Mouse (Mus musculus): ENCODE results near the gene Stat3. TPM values are rescaled to one million over a fixed set of nuclear protein-coding genes. Genes with fewer than 3 reads are reported as not detected.
A peak's percentile ranks its signal among the peaks of the same experiment; 100 is the strongest.

Stat3 gene
- polyA plus RNA-seq, 1 experiment from 2014 or later, result 34.3 TPM

DNA sequence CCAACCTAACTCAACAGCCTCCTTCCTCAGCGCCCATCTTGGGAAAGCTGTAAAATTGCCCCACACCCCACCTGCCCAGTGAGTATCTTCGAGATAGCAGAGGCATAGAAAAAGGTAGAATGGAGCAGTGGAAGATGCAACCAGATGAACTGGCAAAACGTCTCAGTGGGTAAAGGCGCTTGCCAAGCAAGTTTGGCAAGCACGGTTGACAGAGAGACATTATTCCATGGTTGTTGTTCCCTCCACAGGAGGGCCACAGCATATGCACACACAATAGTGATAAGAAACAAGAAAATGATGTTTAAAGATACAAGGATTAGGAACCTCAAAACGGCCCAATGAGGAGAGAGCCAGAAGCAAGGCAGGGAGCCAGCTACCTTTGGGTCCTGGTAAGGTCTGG lies 81.4 kb downstream of the Stat3 start:
- H3K9ac ChIP-seq (replicated peaks), result no peak overlapping the region
- no peak for ATAC-seq
- H3K4me3 ChIP-seq (replicated peaks), result no peak overlapping the region
- peaks cover 11% of the 10 kb centered on the region; the same call in 1 of the 2 replicates for H3K4me1 ChIP-seq (replicated peaks)
- no peak overlapping the region for H3K4me2 ChIP-seq (replicated peaks)
- no peaks in the 10 kb centered on the region for H3K36me3 ChIP-seq
- H3K27ac ChIP-seq, result no peak overlapping the region
- 76% methylated on average over 6 of the region's 6 CpGs for WGBS
- peaks cover 76% of the 10 kb centered on the region for H3K27me3 ChIP-seq
- no peaks in the 10 kb centered on the region for H3K9me3 ChIP-seq

DNA sequence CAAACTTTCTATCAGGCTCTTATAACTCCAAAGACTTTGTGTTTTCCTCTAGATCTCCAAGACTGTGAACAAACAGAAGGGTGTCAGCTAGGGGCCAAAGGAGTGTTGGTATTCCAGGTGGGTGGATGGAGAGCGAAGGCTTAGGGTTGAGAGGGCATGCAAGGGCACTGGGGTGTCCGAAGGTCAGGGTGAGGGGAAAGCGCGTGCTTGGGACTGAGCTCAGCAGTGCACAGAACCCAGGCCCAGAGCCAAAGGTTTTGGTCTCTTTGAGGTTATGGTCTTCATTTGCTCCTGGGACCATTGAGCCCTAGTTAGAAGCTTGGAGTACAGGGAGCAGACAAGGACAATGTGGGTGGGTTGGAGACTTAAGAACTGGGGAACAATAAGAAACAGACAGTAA lies 84.2 kb downstream of the Stat3 start:
- Histone ChIP-seq H3K9me3 (no peaks in the 10 kb centered on the region), H3K4me1 (replicated peaks) (peaks cover 11% of the 10 kb centered on the region), H3K27me3 (peaks cover 57% of the 10 kb centered on the region), H3K27ac (no peak overlapping the region), H3K9ac (replicated peaks) (no peak overlapping the region), H3K4me2 (replicated peaks) (no peak overlapping the region), H3K36me3 (no peaks in the 10 kb centered on the region), H3K4me3 (replicated peaks) (no peak overlapping the region)
- no peak for ATAC-seq
- 95% methylated on average over 4 of the region's 4 CpGs for WGBS

DNA sequence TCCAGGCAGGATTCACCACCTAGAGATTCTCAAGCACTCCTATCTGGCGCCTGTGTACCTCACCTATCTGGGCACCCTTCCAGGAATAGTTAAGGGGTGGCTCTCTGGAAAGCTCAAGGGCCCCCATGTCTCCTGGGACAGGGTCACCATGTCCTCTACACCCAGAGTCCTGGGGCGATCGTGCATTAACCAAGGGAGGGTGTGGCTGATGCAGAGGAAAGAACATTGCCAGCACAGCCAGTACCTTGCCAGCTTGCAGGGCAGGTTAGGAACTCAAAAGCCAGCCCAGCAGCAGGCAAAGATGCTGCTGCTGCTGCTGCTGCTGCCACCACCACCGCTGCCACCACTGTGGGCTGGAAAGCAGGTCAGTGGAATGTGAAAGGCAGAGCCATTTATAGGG lies 85.1 kb downstream of the Stat3 start:
- H3K27me3 ChIP-seq, result peaks cover 48% of the 10 kb centered on the region

DNA sequence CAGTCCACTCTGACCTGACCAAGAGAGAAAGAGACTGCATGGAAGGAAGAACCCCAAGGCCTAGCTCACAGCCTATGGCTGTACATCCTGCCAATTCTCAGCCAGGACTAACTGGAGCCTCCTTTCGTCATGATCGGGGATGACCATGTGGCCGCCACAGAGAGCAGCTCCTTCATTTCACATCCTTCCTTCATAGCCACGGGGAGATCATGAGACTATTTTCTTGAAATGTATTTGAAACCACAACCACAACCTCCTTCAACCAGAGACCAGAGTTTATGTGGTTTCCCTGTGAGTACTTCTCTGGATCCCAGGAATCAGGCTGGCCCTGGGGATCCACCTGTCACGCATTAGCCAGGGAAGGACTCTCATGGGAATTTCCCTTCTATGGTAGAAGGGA lies 86.3 kb downstream of the Stat3 start:
- Histone ChIP-seq H3K9me3 (no peaks in the 10 kb centered on the region), H3K4me3 (replicated peaks) (no peak overlapping the region), H3K36me3 (no peaks in the 10 kb centered on the region), H3K27me3 (peaks cover 35% of the 10 kb centered on the region), H3K27ac (no peak overlapping the region), H3K4me2 (replicated peaks) (no peak overlapping the region), H3K4me1 (replicated peaks) (peaks cover 27% of the 10 kb centered on the region), H3K9ac (replicated peaks) (no peak overlapping the region)
- no peak for ATAC-seq
- 85% methylated on average over 5 of the region's 5 CpGs for WGBS

More for the DNA sequence above, 85.1 kb downstream of the Stat3 start:
- Histone ChIP-seq H3K36me3 (no peaks in the 10 kb centered on the region), H3K4me3 (replicated peaks) (no peak overlapping the region), H3K9ac (replicated peaks) (no peak overlapping the region), H3K4me2 (replicated peaks) (no peak overlapping the region), H3K9me3 (no peaks in the 10 kb centered on the region), H3K27ac (no peak overlapping the region), H3K4me1 (replicated peaks) (peaks cover 14% of the 10 kb centered on the region)
- ATAC-seq, result no peak
- 65% methylated on average over 4 of the region's 4 CpGs for WGBS

DNA sequence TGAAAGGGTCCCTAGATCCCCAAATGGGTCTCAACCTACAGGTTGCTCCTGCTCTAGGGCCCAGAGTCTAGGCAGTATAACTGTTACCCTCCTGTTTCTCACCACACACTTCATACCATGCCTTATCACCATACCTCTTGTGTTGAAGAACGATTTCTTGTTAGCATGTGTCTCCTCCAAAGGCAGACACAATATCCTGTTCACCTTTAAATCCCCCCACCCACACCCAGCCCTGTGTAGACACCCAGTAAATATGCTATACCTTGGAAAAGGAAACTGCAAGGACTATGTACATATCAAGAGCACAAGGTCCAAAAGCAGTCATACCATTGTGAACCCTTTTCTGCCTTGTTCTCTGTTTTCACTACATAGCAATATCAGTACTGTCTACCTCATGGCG lies 87.3 kb downstream of the Stat3 start:
- H3K4me1 ChIP-seq (replicated peaks), result peaks cover 29% of the 10 kb centered on the region
- H3K4me3 ChIP-seq (replicated peaks), result no peak overlapping the region
- H3K36me3 ChIP-seq, result no peaks in the 10 kb centered on the region
- no peak overlapping the region for H3K27ac ChIP-seq
- H3K4me2 ChIP-seq (replicated peaks), result no peak overlapping the region
- peaks cover 35% of the 10 kb centered on the region for H3K27me3 ChIP-seq
- H3K9ac ChIP-seq (replicated peaks), result no peak overlapping the region
- WGBS, result 90% methylated on average over 2 of the region's 2 CpGs
- no peak for ATAC-seq
- H3K9me3 ChIP-seq, result no peaks in the 10 kb centered on the region

DNA sequence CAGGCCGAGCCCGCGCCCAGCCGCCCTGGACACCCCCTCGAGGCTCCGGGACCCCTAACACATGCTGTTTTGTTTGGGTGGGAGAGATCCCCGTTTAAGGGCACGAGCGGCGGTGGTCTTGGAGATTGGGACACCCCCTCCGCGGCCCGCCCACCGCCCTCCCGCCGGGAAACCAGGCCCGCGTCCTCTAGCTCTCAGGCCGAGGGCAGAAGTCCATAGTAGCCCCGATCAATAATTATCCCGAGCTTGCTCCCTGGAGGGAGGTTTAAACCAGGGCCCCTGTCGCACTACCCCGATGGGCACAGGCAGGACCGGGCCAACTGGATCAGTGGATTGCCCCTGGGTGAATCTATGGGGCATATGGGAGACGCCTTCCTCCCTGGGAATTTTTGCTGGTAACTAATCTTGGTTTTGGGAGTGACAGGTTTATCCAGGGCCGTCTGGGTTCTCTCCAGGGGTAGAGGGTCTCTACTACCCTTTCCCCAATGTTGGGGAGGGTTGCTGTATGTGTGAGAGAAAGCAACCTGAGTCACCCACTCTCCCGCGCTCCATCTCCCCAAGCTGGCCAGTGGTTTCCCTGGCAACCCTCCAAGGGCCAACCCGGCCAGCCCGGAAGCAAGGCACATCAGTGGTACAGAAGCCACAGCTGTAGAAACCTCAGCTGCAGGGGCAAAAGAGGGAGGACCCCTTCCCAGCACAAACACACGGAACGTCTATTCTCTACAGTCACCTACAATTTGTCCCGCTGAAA lies 88.4 kb downstream of the Stat3 start:
- Histone ChIP-seq H3K9me3 (no peaks in the 10 kb centered on the region), H3K36me3 (no peaks in the 10 kb centered on the region), H3K9ac (replicated peaks) (peak overlapping the region; percentile 91), H3K27me3 (peaks cover 29% of the 10 kb centered on the region), H3K4me3 (replicated peaks) (peak overlapping the region; percentile 78), H3K27ac (peak overlapping the region; percentile 83), H3K4me2 (replicated peaks) (peak overlapping the region; percentile 76), H3K4me1 (replicated peaks) (peaks cover 29% of the 10 kb centered on the region)
- WGBS, result under 1% methylated on average over 33 of the region's 33 CpGs
- peak; percentile 75 for ATAC-seq

DNA sequence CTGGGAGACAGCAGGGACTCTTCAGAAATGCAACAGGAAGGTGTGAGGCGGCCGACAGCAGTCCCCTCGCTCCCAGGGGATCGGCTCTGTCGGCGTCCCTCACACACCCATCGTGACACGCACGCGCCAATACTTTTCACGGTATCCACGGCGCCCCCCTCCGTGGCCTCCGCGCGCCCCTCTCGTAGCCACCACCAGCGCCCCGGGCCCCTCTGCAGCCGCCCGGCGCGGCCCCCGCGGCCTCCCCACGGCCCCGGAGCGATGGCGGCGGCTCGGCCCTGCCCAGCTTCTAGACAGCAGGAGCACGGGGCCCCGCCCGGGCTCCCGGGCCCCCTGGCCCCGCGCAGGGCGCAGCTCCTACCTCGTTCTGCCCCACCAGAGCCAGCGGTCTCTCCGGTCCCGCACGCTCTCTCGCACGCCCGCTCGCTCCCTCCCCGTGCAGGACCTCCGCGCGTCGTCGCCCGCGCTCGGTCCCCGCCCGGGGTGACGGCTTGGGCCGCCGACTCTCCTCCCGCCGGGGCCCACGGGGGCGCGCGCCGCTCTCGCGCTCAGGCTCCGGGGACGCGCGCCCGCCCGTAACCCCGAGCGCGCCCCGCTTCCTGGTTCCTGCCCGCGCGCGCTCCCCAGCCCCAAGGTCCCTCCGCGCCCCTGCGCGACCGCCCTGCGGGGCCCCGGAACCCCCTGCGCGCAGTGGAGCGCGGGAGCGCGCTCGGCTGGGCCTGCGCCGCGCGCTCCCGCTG lies 89.1 kb downstream of the Stat3 start, which contains the start of gene Stat5b:
TSS of gene Stat5b (minus strand) at position 687 of the 740 bp plus-strand sequence.
- Histone ChIP-seq H3K27ac (peak within 1 kb of the TSS; percentile 83), H3K4me1 (replicated peaks) (peaks cover 29% of the 10 kb centered on the region), H3K36me3 (no peaks in the 10 kb centered on the region), H3K4me3 (replicated peaks) (peak within 1 kb of the TSS; percentile 78), H3K27me3 (peaks cover 22% of the 10 kb centered on the region), H3K4me2 (replicated peaks) (peak within 1 kb of the TSS; percentile 76), H3K9me3 (no peaks in the 10 kb centered on the region), H3K9ac (replicated peaks) (peak within 1 kb of the TSS; percentile 91)
- peak; percentile 81 for ATAC-seq
- WGBS, result under 1% methylated on average over 96 of the region's 104 CpGs

DNA sequence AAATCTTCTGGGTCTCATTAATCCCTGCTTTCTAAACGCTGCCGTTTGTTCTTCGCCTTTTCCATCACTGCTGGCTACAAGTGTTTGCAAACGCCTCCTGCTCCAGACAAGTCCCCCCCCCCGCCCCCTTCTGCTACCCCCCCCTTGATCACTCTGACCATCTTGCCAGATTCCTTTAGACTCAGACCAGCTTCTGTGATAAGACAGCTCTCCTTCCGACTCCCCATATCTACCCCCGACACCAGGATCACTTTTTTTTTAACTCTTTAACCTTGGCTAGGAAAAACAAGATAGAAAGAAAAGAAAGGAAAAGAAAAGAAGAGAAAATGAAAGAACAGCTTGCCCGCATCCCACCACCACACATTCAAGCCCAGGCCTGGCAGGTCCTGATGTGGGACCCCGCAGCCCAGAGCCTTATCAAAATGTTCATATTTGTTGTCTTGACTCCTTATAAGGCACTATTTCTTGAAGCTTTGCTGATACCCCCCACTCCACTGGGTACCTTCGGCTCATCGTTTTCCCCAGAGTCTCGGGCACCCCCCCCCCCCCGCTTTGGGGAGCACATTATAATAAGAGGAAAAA lies 89.8 kb downstream of the Stat3 start:
- H3K9ac ChIP-seq (replicated peaks), result peak overlapping the region; percentile 91
- peaks cover 18% of the 10 kb centered on the region for H3K27me3 ChIP-seq
- H3K4me1 ChIP-seq (replicated peaks), result peaks cover 29% of the 10 kb centered on the region
- 0 out of 2 replicates have a peak, but pooled peaks have one; percentile 12 for ATAC-seq
- 2% methylated on average over 13 of the region's 13 CpGs for WGBS
- H3K4me2 ChIP-seq (replicated peaks), result peak overlapping the region; percentile 76
- peak overlapping the region; percentile 78 for H3K4me3 ChIP-seq (replicated peaks)
- H3K27ac ChIP-seq, result peak overlapping the region; percentile 83; the same call in 1 of the 2 replicates
- H3K36me3 ChIP-seq, result no peaks in the 10 kb centered on the region
- H3K9me3 ChIP-seq, result no peaks in the 10 kb centered on the region

DNA sequence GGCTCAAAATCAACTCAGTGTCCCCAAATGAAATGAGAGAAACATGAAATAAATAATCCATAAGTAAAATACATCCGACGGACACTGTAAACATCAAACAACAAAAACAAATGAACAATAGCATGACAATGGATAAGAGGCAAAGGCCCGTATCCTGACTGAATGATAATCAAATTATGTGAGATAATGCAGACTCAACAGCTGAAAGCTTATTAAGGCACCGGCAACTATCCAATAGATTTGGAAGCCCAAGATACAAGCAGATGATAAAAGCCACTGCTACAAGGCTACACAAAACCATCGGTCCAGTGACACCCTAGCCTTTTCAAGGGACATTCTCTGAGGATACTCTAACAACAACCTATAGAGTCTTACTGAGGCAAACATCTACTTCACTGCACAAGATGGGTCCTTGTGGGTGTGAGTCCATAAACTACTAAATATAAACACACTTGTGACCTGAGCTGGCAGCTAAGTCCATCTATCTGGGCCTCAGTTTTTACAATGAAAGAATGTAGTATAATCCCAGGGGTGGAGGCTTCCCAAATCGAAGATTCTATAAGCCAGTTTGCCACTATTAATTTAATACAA lies 90.5 kb downstream of the Stat3 start:
- 58% methylated on average over 6 of the region's 6 CpGs for WGBS

DNA sequence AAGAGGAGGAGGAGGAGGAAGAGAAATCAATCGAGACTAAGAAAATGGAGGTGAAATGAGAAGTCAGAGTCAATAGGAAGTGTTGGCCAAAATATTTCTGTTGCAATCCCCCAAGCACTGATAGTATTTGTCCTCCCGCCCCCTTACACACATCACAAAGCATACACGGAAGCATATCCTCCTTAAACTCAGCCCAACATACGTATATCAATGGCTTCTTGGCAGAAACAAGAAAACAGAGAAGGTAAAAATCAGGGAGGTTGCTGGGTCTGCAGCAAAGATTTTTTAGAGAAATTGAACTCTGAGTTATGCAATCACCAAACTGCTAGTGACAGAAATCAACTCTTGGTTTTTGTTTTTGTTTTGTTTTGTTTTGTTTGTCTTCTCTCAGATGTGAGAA lies 91.3 kb downstream of the Stat3 start:
- no peak overlapping the region for H3K9ac ChIP-seq (replicated peaks)
- H3K4me3 ChIP-seq (replicated peaks), result no peak overlapping the region
- no peak overlapping the region for H3K27ac ChIP-seq
- no peak for ATAC-seq
- H3K9me3 ChIP-seq, result no peaks in the 10 kb centered on the region
- peaks cover 8% of the 10 kb centered on the region for H3K27me3 ChIP-seq
- H3K4me2 ChIP-seq (replicated peaks), result peak overlapping the region; percentile 76; the same call in 1 of the 2 replicates
- no peaks in the 10 kb centered on the region for H3K36me3 ChIP-seq
- peaks cover 29% of the 10 kb centered on the region for H3K4me1 ChIP-seq (replicated peaks)
- 74% methylated on average over 4 of the region's 4 CpGs for WGBS

More for the DNA sequence above, 90.5 kb downstream of the Stat3 start:
- Histone ChIP-seq H3K4me2 (replicated peaks) (peak overlapping the region; percentile 76), H3K9ac (replicated peaks) (peak overlapping the region; percentile 91), H3K36me3 (no peaks in the 10 kb centered on the region), H3K4me3 (replicated peaks) (peak overlapping the region; percentile 78), H3K27me3 (peaks cover 13% of the 10 kb centered on the region), H3K9me3 (no peaks in the 10 kb centered on the region), H3K27ac (no peak overlapping the region), H3K4me1 (replicated peaks) (peaks cover 29% of the 10 kb centered on the region)
- no peak for ATAC-seq

DNA sequence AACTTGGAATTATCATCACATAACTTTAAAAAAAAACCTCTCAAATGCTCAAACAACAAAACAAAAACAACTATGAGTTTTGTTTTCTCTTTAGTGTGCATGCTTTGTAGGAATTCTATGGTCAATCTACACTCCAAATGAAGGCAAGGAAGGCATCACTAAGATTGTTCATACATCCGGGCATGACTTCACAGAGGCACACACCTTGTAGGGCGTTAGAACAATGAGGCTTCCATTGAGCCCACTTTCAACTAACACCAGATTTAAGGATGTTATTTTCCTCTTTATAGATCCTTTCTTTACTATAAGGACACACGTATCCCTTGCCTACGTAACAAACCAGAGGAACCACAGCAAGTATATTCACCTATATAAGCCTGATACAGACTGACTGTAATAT lies 91.8 kb downstream of the Stat3 start:
- no peak for ATAC-seq

More for the DNA sequence above, 91.8 kb downstream of the Stat3 start:
- WGBS, result 92% methylated on average over 4 of the region's 4 CpGs
- Histone ChIP-seq H3K27ac (no peak overlapping the region), H3K9me3 (no peaks in the 10 kb centered on the region), H3K4me3 (replicated peaks) (no peak overlapping the region), H3K27me3 (peaks cover 2% of the 10 kb centered on the region), H3K4me2 (replicated peaks) (no peak overlapping the region), H3K4me1 (replicated peaks) (peaks cover 29% of the 10 kb centered on the region), H3K9ac (replicated peaks) (no peak overlapping the region), H3K36me3 (no peaks in the 10 kb centered on the region)

Measured in midbrain, embryonic 13.5 days (tissue).